30 mouse cellular contexts compared by ENCODE assay signal in genomic region chr4:117923450-117923849, GRCm38 (mm10). TPM values are rescaled to one million over a fixed set of nuclear protein-coding genes. Genes with fewer than 3 reads are reported as not detected.
A peak's percentile ranks its signal among the peaks of the same experiment; 100 is the strongest.
DNase-seq lines count a peak whose midpoint lies in the region; ATAC-seq and TF ChIP-seq lines count a peak whose summit lies in the region.
"Had no signal": no experiment of that assay in that cellular context is flagged by ENCODE, and none has a peak within 500 bp of the region (broad histone marks: within the 10 kb centered on the region; RNA-seq: fewer than 3 reads in every experiment).

No protein-coding gene starts in this region.

- 34% methylated on average over 2 of the region's 2 CpGs for WGBS in embryonic facial prominence, embryonic 14.5 days
- WGBS in embryonic facial prominence, embryonic 10.5 days: 61% methylated on average over 2 of the region's 2 CpGs
- 4% methylated on average over 2 of the region's 2 CpGs for WGBS in heart, embryonic 14.5 days
- 29% methylated on average over 2 of the region's 2 CpGs for WGBS in heart, embryonic 16.5 days
- 13% methylated on average over 2 of the region's 2 CpGs for WGBS in lung, embryonic 14.5 days

- DNase-seq in embryonic facial prominence, embryonic 14.5 days (ENCODE audit: low spot score): peak; percentile 15
- DNase-seq in embryonic facial prominence, embryonic 10.5 days (ENCODE audit: low spot score): no peak
- DNase-seq in heart, postnatal 10 days: no peak
- DNase-seq in heart, postnatal 14 days: no peak
- DNase-seq in lung, embryonic 14.5 days: peak; percentile 69
- DNase-seq in lung, adult 18-20 months: no peak
- DNase-seq: adrenal gland, adult 2 months; adrenal gland, postnatal 10 days; adrenal gland, postnatal 25 days; B cell, adult 2 months; cerebellum, adult 11 months; cerebellum, adult 18-20 months; cerebellum, adult 8-10 months; cerebellum, adult 9-11 months; cerebellum, postnatal 14 days; cerebellum, postnatal 36 days; embryo, embryonic 11 days had no signal

- H3K27ac ChIP-seq in embryonic facial prominence, embryonic 14.5 days (replicated peaks; ENCODE audit: low read depth, low read length): no peak overlapping the region
- no peak overlapping the region for H3K27ac ChIP-seq in embryonic facial prominence, embryonic 10.5 days (replicated peaks)
- H3K27ac ChIP-seq in heart, embryonic 14.5 days (replicated peaks in 1 of 2; ENCODE audit: control insufficient read depth in 1 of 2, insufficient read depth in 1 of 2, low read depth in 2 of 2, low read length in 2 of 2): peak overlapping the region in 1 of 2 experiments; percentile 39; a peak in 1 of 4 replicates
- peak overlapping the region; percentile 64 for H3K27ac ChIP-seq in heart, embryonic 16.5 days (ENCODE audit: low read length)
- H3K27ac ChIP-seq in lung, embryonic 14.5 days (ENCODE audit: low read depth): no peak overlapping the region
- H3K27ac ChIP-seq: embryonic facial prominence, embryonic 12.5 days; embryonic facial prominence, embryonic 15.5 days; forebrain, embryonic 10.5 days; forebrain, embryonic 12.5 days had no signal

- H3K27me3 ChIP-seq in embryonic facial prominence, embryonic 14.5 days (replicated peaks; ENCODE audit: control insufficient read depth, insufficient read depth, low read length): peaks cover 27% of the 10 kb centered on the region
- H3K27me3 ChIP-seq in embryonic facial prominence, embryonic 10.5 days (replicated peaks; ENCODE audit: low read depth, poor library complexity, severe bottlenecking): peaks cover 70% of the 10 kb centered on the region
- H3K27me3 ChIP-seq in heart, embryonic 14.5 days (ENCODE audit: control insufficient read depth, insufficient read depth, low read length): peaks cover 30% of the 10 kb centered on the region
- H3K27me3 ChIP-seq in heart, embryonic 16.5 days (ENCODE audit: control insufficient read depth, insufficient read depth, low read length): peaks cover 31% of the 10 kb centered on the region
- H3K27me3 ChIP-seq in lung, embryonic 14.5 days (ENCODE audit: insufficient read depth, low read length): peaks cover 29% of the 10 kb centered on the region
- H3K27me3 ChIP-seq: CH12.LX had no signal

- H3K9me3 ChIP-seq in embryonic facial prominence, embryonic 14.5 days (ENCODE audit: control insufficient read depth, low read length): no peaks in the 10 kb centered on the region
- H3K9me3 ChIP-seq in embryonic facial prominence, embryonic 10.5 days: no peaks in the 10 kb centered on the region
- H3K9me3 ChIP-seq in heart, embryonic 14.5 days (ENCODE audit: control insufficient read depth, low read length): no peaks in the 10 kb centered on the region
- H3K9me3 ChIP-seq in heart, embryonic 16.5 days (replicated peaks; ENCODE audit: control insufficient read depth, low read length): no peaks in the 10 kb centered on the region
- H3K9me3 ChIP-seq in lung, embryonic 14.5 days (ENCODE audit: low read depth, low read length): no peaks in the 10 kb centered on the region
- H3K9me3 ChIP-seq: embryonic facial prominence, embryonic 12.5 days; embryonic facial prominence, embryonic 15.5 days; forebrain, embryonic 10.5 days; forebrain, embryonic 12.5 days had no signal

- no peak overlapping the region for H3K9ac ChIP-seq in embryonic facial prominence, embryonic 14.5 days (ENCODE audit: low read depth, low read length)
- no peak overlapping the region for H3K9ac ChIP-seq in heart, embryonic 14.5 days (ENCODE audit: low read length)
- H3K9ac ChIP-seq in heart, embryonic 16.5 days (ENCODE audit: low read length): no peak overlapping the region
- no peak overlapping the region for H3K9ac ChIP-seq in lung, embryonic 14.5 days
- H3K9ac ChIP-seq: embryonic facial prominence, embryonic 12.5 days; embryonic facial prominence, embryonic 15.5 days; forebrain, embryonic 12.5 days had no signal

- ATAC-seq in embryonic facial prominence, embryonic 14.5 days (ENCODE audit: low read depth): no peak
- ATAC-seq in heart, embryonic 14.5 days (ENCODE audit: insufficient number of reproducible peaks, insufficient read depth, low FRiP score, low read depth): peak; percentile 37
- ATAC-seq in heart, embryonic 16.5 days (replicated peaks; ENCODE audit: extremely low read depth, insufficient read depth, low FRiP score): peak; percentile 79
- ATAC-seq in lung, embryonic 14.5 days (ENCODE audit: insufficient read depth): 0 out of 2 replicates have a peak, but pooled peaks have one; percentile 22
- ATAC-seq: CD4-positive, CD25-positive, alpha-beta regulatory T cell, adult 4 months; forebrain, embryonic 14.5 days; forebrain, embryonic 16.5 days had no signal

- H3K36me3 ChIP-seq in embryonic facial prominence, embryonic 14.5 days (ENCODE audit: control insufficient read depth, insufficient read depth, low read length): no peaks in the 10 kb centered on the region; the same call in 1 of the 2 replicates
- no peaks in the 10 kb centered on the region for H3K36me3 ChIP-seq in embryonic facial prominence, embryonic 10.5 days (replicated peaks)
- H3K36me3 ChIP-seq in heart, embryonic 14.5 days (ENCODE audit: control insufficient read depth, insufficient read depth, low read length): no peaks in the 10 kb centered on the region
- H3K36me3 ChIP-seq in heart, embryonic 16.5 days (ENCODE audit: control insufficient read depth, insufficient read depth): no peaks in the 10 kb centered on the region
- H3K36me3 ChIP-seq in lung, embryonic 14.5 days (ENCODE audit: insufficient read depth): no peaks in the 10 kb centered on the region
- H3K36me3 ChIP-seq: embryonic facial prominence, embryonic 12.5 days; embryonic facial prominence, embryonic 15.5 days; forebrain, embryonic 10.5 days; forebrain, embryonic 12.5 days; G1E had no signal

- intact Hi-C loops in heart, postnatal 10 days (cut with DNase I): no loop called here
- intact Hi-C loops in heart, postnatal 14 days (cut with DNase I): no loop called here

- no peak overlapping the region for H3K4me3 ChIP-seq in embryonic facial prominence, embryonic 14.5 days (ENCODE audit: low read depth, low read length)
- no peak overlapping the region for H3K4me3 ChIP-seq in embryonic facial prominence, embryonic 10.5 days
- no peak overlapping the region for H3K4me3 ChIP-seq in heart, embryonic 14.5 days (ENCODE audit: control insufficient read depth in 1 of 2, insufficient read depth in 1 of 2, low read depth in 1 of 2, low read length in 2 of 2)
- no peak overlapping the region for H3K4me3 ChIP-seq in heart, embryonic 16.5 days (ENCODE audit: low read length)
- no peak overlapping the region for H3K4me3 ChIP-seq in lung, embryonic 14.5 days (ENCODE audit: low read depth, low read length)
- H3K4me3 ChIP-seq: embryonic facial prominence, embryonic 12.5 days; embryonic facial prominence, embryonic 15.5 days; erythroblast, embryonic 14.5 days; forebrain, embryonic 10.5 days; forebrain, embryonic 12.5 days had no signal

- H3K4me1 ChIP-seq in embryonic facial prominence, embryonic 14.5 days (ENCODE audit: control insufficient read depth, insufficient read depth, low read length): peaks cover 4% of the 10 kb centered on the region; the same call in 1 of the 2 replicates
- H3K4me1 ChIP-seq in embryonic facial prominence, embryonic 10.5 days: peaks cover 23% of the 10 kb centered on the region
- H3K4me1 ChIP-seq in heart, embryonic 14.5 days (ENCODE audit: control insufficient read depth in 2 of 2, insufficient read depth in 2 of 2, low read length in 2 of 2): peaks cover 27 to 30% of the 10 kb centered on the region in 2 experiments
- H3K4me1 ChIP-seq in heart, embryonic 16.5 days (ENCODE audit: control insufficient read depth, insufficient read depth, low read length): peaks cover 25% of the 10 kb centered on the region
- H3K4me1 ChIP-seq in lung, embryonic 14.5 days (ENCODE audit: insufficient read depth): peaks cover 11% of the 10 kb centered on the region

- H3K4me2 ChIP-seq in embryonic facial prominence, embryonic 14.5 days (ENCODE audit: low read depth, low read length): no peak overlapping the region
- H3K4me2 ChIP-seq in heart, embryonic 14.5 days (ENCODE audit: low read length): no peak overlapping the region
- no peak overlapping the region for H3K4me2 ChIP-seq in heart, embryonic 16.5 days (ENCODE audit: low read depth, low read length)
- H3K4me2 ChIP-seq in lung, embryonic 14.5 days: no peak overlapping the region
- H3K4me2 ChIP-seq: embryonic facial prominence, embryonic 12.5 days; embryonic facial prominence, embryonic 15.5 days; forebrain, embryonic 12.5 days had no signal

- no peak for TF ChIP-seq CTCF in lung, embryonic 14.5 days (IDR thresholded peaks at IDR 0.05; ENCODE audit: low read depth)

RNA-seq across cellular contexts. Expression of gene Artn, which starts 6.1 kb away (rescaled TPM):
- 2.1 and 2.8 TPM in 2 replicates for polyA plus RNA-seq in embryonic facial prominence, embryonic 14.5 days (2014; fragmentation: Nextera tagmentation; extraction: Ambion mirVana)
- 3.1 and 6.7 TPM in 2 replicates for polyA plus RNA-seq in embryonic facial prominence, embryonic 10.5 days (2016; fragmentation: Nextera tagmentation; extraction: Ambion mirVana)
- 0.81 and 0.85 TPM in 2 replicates for polyA plus RNA-seq in heart, embryonic 14.5 days (2014; fragmentation: Nextera tagmentation; extraction: Ambion mirVana)
- total RNA-seq in heart, postnatal 10 days (2021): under 1 TPM; 0.22 to 0.43 TPM
- 0.70 and 0.85 TPM in 2 replicates for polyA plus RNA-seq in heart, embryonic 16.5 days (2015; fragmentation: Nextera tagmentation; extraction: Ambion mirVana)
- not detected for total RNA-seq in heart, postnatal 14 days (2021)
- 2.5 and 3.3 TPM in 2 replicates for polyA plus RNA-seq in lung, embryonic 14.5 days (2014; fragmentation: Nextera tagmentation; extraction: Ambion mirVana)
- total RNA-seq: CH12.LX; common myeloid progenitor, adult 5-6 weeks had no signal
- polyA plus RNA-seq: CD4-positive, CD25-positive, alpha-beta regulatory T cell, adult 4 months; G1E had no signal

RNA-seq across cellular contexts. Expression of gene Ipo13, which starts 8.7 kb away (rescaled TPM):
- polyA plus RNA-seq in embryonic facial prominence, embryonic 14.5 days (2014; fragmentation: Nextera tagmentation; extraction: Ambion mirVana): 38.2 and 40.6 TPM in 2 replicates
- polyA plus RNA-seq in embryonic facial prominence, embryonic 10.5 days (2016; fragmentation: Nextera tagmentation; extraction: Ambion mirVana): 62.8 and 72.3 TPM in 2 replicates
- 35.5 and 36.4 TPM in 2 replicates for polyA plus RNA-seq in heart, embryonic 14.5 days (2014; fragmentation: Nextera tagmentation; extraction: Ambion mirVana)
- 10 to 100 TPM; 50.9 to 61.5 TPM for total RNA-seq in heart, postnatal 10 days (2021)
- 43.7 and 49.4 TPM in 2 replicates for polyA plus RNA-seq in heart, embryonic 16.5 days (2015; fragmentation: Nextera tagmentation; extraction: Ambion mirVana)
- 10 to 100 TPM; 64.9 to 66.9 TPM for total RNA-seq in heart, postnatal 14 days (2021)
- polyA plus RNA-seq in lung, embryonic 14.5 days (2014; fragmentation: Nextera tagmentation; extraction: Ambion mirVana): 39.2 and 44.2 TPM in 2 replicates

RNA-seq across cellular contexts. Expression of gene Dph2, which starts 31.6 kb away (rescaled TPM):
- 13.4 and 15.0 TPM in 2 replicates for polyA plus RNA-seq in embryonic facial prominence, embryonic 14.5 days (2014; fragmentation: Nextera tagmentation; extraction: Ambion mirVana)
- polyA plus RNA-seq in embryonic facial prominence, embryonic 10.5 days (2016; fragmentation: Nextera tagmentation; extraction: Ambion mirVana): 24.8 and 26.6 TPM in 2 replicates
- 10.4 and 10.6 TPM in 2 replicates for polyA plus RNA-seq in heart, embryonic 14.5 days (2014; fragmentation: Nextera tagmentation; extraction: Ambion mirVana)
- total RNA-seq in heart, postnatal 10 days (2021): 1 to 10 TPM; 2.8 to 4.8 TPM
- 12.5 and 15.1 TPM in 2 replicates for polyA plus RNA-seq in heart, embryonic 16.5 days (2015; fragmentation: Nextera tagmentation; extraction: Ambion mirVana)
- total RNA-seq in heart, postnatal 14 days (2021): 1 to 10 TPM; 2.7 to 2.9 TPM
- 21.4 and 21.7 TPM in 2 replicates for polyA plus RNA-seq in lung, embryonic 14.5 days (2014; fragmentation: Nextera tagmentation; extraction: Ambion mirVana)

RNA-seq across cellular contexts. Expression of gene Atp6v0b, which starts 36.3 kb away (rescaled TPM):
- polyA plus RNA-seq in embryonic facial prominence, embryonic 14.5 days (2014; fragmentation: Nextera tagmentation; extraction: Ambion mirVana): 199 and 230 TPM in 2 replicates
- 157 and 162 TPM in 2 replicates for polyA plus RNA-seq in embryonic facial prominence, embryonic 10.5 days (2016; fragmentation: Nextera tagmentation; extraction: Ambion mirVana)
- 222 and 250 TPM in 2 replicates for polyA plus RNA-seq in heart, embryonic 14.5 days (2014; fragmentation: Nextera tagmentation; extraction: Ambion mirVana)
- 100 to 1,000 TPM; 133 to 134 TPM for total RNA-seq in heart, postnatal 10 days (2021)
- 229 and 244 TPM in 2 replicates for polyA plus RNA-seq in heart, embryonic 16.5 days (2015; fragmentation: Nextera tagmentation; extraction: Ambion mirVana)
- total RNA-seq in heart, postnatal 14 days (2021): 100 to 1,000 TPM; 128 to 129 TPM
- polyA plus RNA-seq in lung, embryonic 14.5 days (2014; fragmentation: Nextera tagmentation; extraction: Ambion mirVana): 139 and 150 TPM in 2 replicates

RNA-seq across cellular contexts. Expression of gene B4galt2, which starts 40.2 kb away (rescaled TPM):
- polyA plus RNA-seq in embryonic facial prominence, embryonic 14.5 days (2014; fragmentation: Nextera tagmentation; extraction: Ambion mirVana): 34.3 and 42.8 TPM in 2 replicates
- 24.7 and 27.2 TPM in 2 replicates for polyA plus RNA-seq in embryonic facial prominence, embryonic 10.5 days (2016; fragmentation: Nextera tagmentation; extraction: Ambion mirVana)
- 13.8 and 18.2 TPM in 2 replicates for polyA plus RNA-seq in heart, embryonic 14.5 days (2014; fragmentation: Nextera tagmentation; extraction: Ambion mirVana)
- 10 to 100 TPM; 13.7 to 15.6 TPM for total RNA-seq in heart, postnatal 10 days (2021)
- polyA plus RNA-seq in heart, embryonic 16.5 days (2015; fragmentation: Nextera tagmentation; extraction: Ambion mirVana): 8.6 and 9.5 TPM in 2 replicates
- 1 to 10 TPM; 7.5 to 8.0 TPM for total RNA-seq in heart, postnatal 14 days (2021)
- polyA plus RNA-seq in lung, embryonic 14.5 days (2014; fragmentation: Nextera tagmentation; extraction: Ambion mirVana): 27.6 and 31.8 TPM in 2 replicates
- total RNA-seq: common myeloid progenitor, adult 5-6 weeks had no signal
- polyA plus RNA-seq: CD4-positive, CD25-positive, alpha-beta regulatory T cell, adult 4 months had no signal

Comparison
In these comparisons a context has a peak if more than half of its experiments do, and no peak if none do; other contexts are left out.
1. DNase-seq: peak in embryonic facial prominence, embryonic 14.5 days (single experiment) and lung, embryonic 14.5 days (single experiment); none in embryonic facial prominence, embryonic 10.5 days (single experiment), heart, postnatal 10 days (0 of 2), heart, postnatal 14 days (0 of 2) and lung, adult 18-20 months (0 of 2).